Mouse (Mus musculus) stomach, postnatal 0 days (tissue): Measurements from ENCODE around the gene Fbxw5.

Source experiments
- CTCF ChIP-seq: IDR thresholded peaks from 2 replicates; pipeline ENCODE4 v1.5.1; 2016; ENCODE audit warnings: antibody characterized with exemption, low read depth, mild to moderate bottlenecking, moderate library complexity
- EP300 ChIP-seq: optimal IDR thresholded peaks from 2 replicates; pipeline ENCODE3; 2016; ENCODE audit warnings: antibody characterized with exemption

DNA sequence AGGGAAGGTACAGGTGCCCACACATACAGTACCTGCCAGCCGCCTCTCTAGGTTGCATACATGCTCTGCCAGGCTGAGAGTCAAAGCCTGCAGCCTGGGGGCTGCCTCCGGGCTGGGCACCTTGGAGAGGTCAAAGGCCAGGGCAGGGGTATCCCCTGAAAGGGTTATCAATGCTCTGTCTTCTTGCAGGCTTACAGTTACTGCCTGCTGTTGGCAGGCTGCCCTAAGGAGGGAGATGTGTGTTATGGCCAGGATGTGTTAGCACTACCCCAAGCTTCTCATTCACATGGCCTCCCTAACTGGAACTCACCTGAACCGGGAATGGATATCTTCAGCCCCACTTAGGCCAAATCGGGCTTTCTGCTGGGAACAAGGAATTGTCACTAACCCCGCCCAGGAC lies 40.4 kb upstream of the Fbxw5 start:
- TF ChIP-seq CTCF: no peak
- TF ChIP-seq EP300: no peak
